Mouse (Mus musculus): ENCODE measurements around the gene Ifnar2.
A peak's percentile ranks its signal among the peaks of the same experiment; 100 is the strongest.

DNA sequence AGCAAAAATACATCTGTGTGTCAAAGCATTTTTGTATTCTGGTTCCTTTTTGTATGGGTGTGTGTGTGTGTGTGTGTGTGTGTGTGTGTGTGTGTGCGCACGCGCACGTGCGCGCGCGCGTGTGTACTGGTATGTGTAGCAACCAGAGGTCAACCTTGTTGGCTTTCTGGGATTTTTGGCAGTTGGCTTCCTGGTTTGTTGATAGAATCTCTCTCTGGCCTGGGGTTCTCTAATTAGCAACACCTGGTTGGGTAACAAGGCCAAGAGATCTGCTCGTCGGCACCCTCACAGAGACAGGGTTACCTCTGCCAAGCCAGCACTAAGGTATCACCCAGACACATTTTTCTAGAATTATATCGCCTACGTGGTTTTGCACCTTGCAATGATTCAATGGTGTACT is 13.1 kb upstream of the Ifnar2 start:
- no peak for TF ChIP-seq CHD2 (IDR thresholded peaks at IDR 0.05; ENCODE audit: low read depth, low read length)
- no peak for TF ChIP-seq MAFK (IDR thresholded peaks at IDR 0.05; ENCODE audit: insufficient read depth, low read depth, low read length)
- TF ChIP-seq ZNF384 (IDR thresholded peaks at IDR 0.05; ENCODE audit: low read depth, low read length): no peak
- 0 out of 2 replicates have a peak, but pooled peaks have one; percentile 24 for TF ChIP-seq ZC3H11A (IDR thresholded peaks at IDR 0.05; ENCODE audit: borderline replicate concordance, low read depth, low read length)
